Mouse (Mus musculus) ES-Bruce4 (cell line): ENCODE results near the gene Rassf5.

Source experiments
- CTCF ChIP-seq: IDR thresholded peaks from one replicate; pipeline ENCODE4 v1.8.1; 2011; ENCODE audit warnings: low read depth, low read length
- EP300 ChIP-seq: IDR thresholded peaks from 2 replicates; pipeline ENCODE4 v1.6.1; 2011; ENCODE audit warnings: low read depth, low read length; ENCODE audit not compliant: insufficient read depth

- TF ChIP-seq CTCF, result no peak
- no peak for TF ChIP-seq EP300
Observed at GRCm38 (mm10) chr1:131173001-131173400, 72.1 kb downstream of the Rassf5 start.
